Mouse (Mus musculus): ENCODE data around the gene Ezh1. TPM values are rescaled to one million over a fixed set of nuclear protein-coding genes. Genes with fewer than 3 reads are reported as not detected.
A peak's percentile ranks its signal among the peaks of the same experiment; 100 is the strongest.
"Not testable (repeated sequence)": the region's sequence is repeated elsewhere in the genome, so short reads cannot be mapped to it uniquely, and the experiment has no call there.

Ezh1 gene
- total RNA-seq, 2 experiments from 2014 or later, result 29.8 to 36.4 TPM

DNA sequence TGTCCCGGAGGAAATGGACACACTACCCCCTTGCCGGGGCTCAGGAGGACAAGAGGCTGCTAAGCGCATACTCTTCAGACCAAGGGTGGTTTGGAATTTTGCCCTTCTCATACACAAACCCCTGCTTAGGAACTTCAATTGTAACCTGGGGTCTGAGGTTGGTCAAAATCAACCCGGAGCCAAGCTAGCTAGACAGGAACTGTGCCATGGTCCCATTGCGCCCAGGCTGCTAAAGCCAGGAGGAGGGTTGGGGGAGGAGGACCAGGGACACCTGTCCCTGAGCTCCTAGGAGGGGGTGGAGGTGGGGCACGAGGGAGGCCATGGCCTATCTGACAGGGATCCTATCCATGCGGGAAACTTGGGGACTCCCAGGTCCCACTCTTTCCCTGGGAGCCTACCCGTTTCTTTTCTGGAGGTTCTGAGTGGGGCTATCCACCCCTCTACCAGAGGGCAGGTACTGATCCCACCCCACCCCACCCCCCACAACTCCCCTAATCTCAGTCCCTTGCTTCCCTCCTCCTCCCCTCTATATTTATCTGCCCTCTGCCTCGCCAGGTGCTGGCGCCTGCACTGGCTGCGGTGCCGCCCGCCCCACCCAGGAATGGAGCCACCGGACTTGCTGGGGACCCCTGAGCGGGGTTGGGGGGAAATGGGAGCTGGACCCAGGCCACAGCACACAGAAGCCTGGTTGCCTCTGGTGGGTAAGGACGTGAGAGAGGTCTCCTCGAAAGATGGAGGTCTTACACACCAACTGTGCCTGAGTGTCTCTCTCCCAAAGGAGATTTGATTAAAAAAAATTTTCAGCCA is 56.8 kb downstream of the Ezh1 start:
- peak; percentile 43 to 56 for DNase-seq

DNA sequence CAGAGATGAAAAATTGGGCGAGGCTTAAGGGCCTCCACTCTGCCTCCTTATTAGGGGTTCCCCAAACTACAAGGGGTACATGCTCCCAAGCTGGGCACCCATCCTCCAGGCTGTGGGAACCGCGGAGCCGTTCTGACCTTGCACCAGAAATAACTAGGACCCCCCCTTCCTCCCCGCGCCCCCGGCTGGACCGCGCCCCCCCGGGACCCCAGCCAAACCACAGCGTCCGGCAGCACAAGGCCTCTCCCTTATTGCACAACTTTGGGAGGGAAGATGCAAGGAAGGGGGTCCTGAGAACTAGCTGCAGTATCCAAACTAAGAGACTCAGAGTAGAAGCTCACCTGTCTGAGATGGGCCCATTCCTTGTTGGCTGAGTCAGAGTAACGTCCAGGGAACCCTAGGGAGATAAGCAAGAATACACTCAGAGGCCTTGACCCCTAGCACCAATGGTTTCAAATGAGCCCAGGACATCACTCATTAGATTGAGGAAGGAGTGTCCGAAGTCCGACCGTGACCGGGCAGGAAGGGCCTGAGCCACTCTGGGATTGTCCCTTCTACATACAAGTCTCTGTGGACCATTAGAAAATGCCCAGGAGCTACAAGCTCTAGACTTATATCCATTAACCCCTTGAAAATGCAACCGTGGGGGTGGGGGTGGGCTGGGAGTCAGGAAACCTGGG is 57.8 kb downstream of the Ezh1 start:
- DNase-seq, result peak; percentile 77 to 82

DNA sequence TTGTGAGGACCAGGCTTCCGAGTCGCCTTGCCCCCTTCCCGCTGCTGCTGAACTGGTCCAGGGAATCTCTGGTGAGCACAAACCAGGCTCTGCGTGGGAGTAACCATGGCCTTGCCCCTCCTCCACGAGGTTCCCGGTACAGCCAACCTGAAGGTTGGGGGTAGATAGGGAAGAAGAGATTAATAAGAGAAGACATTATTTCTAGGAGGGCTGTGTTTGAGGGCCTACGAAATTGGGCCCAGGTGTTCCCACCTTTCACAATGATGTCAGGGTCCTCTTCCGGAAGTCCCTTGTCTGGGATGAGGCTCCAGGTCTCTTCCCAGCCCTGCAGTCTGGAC is 58.3 kb downstream of the Ezh1 start:
- DNase-seq, result no peak

DNA sequence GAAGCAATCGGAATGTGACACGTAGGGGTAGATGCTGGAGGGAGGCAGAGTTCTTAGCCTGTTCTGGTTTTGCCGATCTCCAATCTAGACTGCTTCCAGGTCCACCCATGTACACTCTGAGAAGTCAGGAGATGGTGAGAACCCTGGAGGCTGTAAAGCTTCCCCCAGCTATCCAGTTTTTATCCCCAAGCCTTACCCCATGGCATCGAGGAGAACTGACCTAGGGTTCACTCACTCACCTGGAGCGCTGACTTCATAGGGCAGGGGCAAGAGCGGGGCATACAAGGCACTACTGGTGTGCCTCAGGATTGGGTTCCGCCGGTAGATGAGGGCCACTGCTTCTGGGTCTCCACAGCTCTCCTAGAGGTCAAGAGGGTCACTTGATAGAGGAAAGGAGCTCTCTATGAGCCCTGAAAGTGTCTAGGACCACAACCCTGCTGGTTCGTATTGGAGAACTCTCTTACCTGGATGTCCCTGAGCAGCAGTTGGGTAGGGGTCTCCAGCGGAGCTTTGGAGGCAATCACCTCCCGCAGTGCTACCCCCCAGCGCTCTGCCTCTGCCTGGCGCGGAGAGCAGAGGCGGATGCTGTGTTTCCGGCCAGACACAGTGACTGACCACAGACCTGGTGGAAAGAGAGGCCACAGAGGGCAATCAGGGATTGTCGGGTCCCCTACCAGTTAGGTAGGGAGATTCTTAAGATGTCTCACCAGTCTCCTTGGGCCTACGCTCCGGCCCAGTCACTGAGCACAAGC is 58.9 kb downstream of the Ezh1 start:
- DNase-seq, result no peak

DNA sequence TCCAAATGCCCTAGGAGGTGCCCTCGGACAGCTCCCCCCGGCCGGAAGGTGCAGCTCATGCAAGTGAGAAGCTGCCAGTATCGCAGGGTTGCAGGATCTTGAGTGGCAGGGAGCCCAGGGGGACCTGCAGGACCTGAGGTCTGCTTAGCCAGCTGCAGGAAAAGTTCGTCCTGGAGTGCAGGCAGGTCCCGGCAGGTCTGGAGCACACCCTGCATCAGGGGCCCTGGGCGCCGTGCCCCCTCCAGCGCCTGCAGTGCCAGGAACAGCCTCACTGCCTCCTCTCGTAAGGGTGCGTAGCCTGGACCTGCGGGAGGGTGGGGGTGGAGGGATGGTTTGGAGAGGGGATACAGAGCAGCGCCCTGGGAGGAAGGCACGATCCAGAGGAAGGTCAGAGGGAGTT is 59.9 kb downstream of the Ezh1 start:
- DNase-seq, result no peak

DNA sequence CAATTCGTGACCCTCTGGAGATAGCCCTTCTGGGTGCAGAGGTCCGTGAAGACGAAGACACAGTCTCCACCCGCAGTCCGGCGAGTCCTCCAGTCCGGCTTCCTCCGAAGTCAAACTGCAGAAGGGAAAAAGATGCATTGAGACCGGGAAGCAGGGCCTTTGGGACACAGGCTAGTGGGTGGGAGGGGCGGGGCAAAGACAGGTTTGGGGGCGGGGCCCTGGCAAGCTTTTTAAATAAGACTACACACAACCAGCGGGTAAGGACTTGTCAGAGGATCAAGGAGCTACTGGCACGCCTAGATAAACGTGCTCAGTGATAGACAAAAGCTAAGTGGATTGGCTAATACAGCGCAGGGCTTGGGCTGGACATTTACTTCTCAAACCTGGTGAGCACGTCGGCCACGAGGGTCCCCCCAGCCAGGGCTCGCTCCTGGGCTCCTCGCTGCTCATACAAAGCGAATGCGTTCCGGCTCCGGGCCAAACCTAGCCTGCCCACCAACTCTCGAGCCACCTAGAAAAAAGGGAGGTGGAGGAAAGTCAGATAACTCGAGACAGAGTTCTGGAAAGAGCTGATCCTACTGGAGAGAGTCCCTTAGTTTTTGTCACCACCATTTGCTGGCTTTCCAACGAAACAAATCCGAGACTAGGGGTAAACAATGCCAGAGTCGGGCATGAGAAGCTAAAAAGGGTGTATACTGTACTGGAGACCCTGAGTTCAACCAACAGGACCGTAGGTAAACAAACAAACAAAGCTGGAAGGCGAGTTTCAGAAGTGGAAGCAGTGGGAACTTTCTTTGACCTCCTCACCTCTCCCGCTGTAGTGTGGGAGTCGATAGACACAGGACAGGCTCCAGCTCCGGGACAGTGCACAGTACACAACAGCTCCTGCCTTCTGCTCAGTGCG is 61.3 kb downstream of the Ezh1 start:
- no peak for DNase-seq

DNA sequence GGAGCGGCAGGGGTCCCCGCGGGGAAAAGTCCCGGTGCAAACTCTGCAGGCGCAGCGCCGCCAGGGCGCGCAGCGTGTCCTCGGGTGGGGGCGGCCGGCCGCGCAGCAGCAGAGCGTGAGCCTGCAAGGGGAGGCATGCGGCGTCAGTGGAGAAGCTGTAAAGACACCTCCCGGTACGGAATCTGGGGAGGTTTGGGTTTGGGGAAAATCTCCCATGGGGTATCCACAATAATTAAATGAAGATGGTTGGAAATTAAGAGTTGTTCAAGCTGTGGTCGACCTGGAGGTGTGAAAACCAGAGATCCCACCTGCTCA is 62.0 kb downstream of the Ezh1 start:
- DNase-seq, result no peak

DNA sequence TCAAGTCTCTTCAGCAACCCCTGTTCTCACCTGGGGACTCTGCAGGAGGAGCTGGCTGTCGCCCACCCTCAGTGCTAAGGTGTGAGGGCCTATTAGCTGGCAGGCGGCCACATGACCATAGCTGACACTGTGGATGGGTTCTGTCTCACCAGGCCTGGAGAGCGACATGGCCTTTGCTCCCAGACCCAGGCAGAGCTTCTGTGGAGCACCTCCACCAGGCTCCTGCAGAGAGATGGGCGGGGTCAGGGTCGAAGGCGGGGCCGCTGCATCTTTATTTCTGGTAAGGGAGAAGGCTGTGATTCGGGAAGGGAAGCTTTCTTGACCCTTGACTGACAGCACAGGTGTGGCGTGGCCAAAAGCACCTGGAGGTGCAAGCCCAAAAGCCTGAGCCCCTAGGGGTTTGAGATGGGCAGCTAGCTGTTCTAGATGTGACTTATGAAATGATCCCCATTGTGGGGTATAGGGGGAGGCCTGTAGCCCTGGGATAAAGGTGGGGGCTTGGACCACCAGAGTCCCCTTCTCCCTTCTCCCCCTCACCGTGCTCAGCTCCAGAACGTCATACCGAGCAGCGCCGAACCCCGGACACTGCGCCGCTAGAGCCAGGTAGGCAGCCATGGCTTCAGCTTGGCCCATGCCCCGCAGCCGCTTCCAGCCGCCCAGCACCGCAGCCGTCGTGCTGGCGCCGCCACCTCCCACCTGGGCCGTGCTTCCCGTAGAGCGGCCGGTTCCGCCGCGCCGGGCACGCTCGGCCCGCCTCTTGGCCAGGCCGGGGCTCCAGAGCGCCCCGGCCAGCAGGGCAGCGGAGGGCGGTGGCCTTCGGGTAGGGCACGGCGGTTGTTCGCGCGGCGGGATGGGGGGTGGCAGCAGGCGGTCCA is 62.5 kb downstream of the Ezh1 start:
- DNase-seq, result peak in 1 of 2 experiments; percentile 37

DNA sequence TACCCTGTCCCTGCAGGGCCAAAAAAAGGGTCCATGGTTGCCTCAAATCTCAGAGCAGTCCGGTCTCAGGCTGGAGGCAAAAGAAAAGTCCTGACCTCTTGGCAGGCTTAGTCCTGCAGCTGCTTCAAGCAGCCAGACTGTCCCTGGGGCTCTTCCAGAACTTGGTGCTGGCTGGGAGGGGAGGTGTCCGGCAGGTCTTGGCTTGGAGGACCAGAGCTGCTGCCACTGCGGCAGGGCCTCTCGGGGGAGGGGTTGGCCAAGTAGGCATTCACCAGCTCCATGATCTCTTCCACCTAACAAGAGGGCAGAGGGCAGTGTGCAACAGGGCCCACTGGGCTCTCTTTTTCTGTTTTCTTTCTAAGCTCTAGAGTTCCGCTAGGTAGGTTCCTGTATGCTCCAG is 63.5 kb downstream of the Ezh1 start:
- peak; percentile 85 to 93 for DNase-seq

DNA sequence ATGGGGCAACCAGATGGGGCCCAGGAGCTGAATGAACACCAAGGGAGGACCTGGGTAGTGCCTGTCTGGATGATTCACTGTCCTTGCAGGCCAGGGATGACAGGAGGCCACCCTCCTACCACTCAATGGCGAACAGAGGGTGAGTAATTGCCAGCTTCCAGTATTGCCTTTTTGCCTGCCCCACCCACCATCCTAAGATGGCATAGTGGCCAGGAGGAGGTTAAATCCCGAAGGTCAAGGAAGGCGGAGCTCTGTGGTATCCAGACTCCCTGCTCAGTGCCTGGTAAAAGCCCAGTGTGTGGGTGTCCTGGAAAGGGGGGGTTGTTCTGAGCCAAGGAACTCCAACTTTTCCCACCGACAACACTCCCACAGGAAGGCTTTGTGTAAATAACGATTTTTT is 64.0 kb downstream of the Ezh1 start:
- no peak for DNase-seq

DNA sequence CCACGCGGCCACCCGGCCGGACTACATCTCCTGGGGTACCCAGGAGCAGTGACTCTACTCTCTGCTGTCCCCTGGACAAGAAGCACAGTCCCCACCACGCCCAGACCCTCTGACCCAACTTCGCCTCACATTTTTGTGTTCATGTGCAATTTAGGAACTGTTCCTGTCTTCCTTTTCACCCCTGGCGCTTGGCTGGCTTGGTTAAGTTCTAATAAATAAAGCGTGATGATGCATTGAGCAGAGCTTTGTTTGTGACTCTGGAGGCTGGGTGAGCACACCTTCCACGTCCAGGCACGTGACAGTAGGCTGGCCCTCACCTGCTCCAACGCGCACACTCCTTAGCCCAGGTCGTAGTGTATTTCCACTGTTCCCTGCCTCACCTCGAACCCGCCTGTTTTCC is 64.7 kb downstream of the Ezh1 start:
- DNase-seq, result no peak

DNA sequence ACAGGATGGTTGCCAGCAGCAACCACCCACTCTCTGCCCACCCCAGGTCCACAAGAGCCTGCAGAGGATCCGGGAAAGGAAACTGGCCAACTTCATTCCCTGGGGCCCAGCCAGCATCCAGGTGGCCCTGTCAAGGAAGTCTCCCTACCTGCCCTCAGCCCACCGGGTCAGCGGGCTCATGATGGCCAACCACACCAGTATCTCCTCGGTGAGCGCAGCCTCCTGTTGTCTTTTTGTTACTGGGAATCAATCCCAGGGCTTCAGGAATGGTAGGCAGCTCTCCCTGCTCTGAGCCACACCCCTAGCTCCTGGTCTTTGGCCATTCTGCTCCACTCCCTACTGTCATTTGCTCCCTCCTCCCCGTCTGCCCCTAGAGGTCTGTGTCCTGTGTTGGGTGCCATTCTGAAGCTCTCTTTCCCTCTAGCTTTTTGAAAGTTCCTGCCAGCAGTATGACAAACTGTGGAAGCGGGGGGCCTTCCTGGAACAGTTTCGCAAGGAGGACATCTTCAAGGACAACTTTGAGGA is 65.2 kb downstream of the Ezh1 start:
- DNase-seq, result not testable (repeated sequence)

DNA sequence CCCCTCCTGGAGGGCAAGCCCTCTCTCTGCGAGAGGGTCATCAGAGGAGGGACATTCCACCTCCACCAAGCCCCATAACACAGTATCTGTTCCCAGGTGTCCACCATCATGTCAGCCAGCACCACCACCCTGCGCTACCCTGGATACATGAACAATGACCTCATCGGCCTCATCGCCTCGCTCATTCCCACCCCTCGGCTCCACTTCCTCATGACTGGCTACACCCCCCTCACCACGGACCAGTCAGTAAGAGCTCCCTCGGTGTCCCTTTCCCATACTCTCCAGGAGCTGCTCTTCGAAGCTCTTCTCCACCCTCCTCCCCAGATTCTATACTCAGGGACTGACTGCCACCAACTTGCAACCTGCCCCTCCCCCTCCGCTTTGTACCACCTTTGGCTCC is 66.1 kb downstream of the Ezh1 start:
- not testable (repeated sequence) for DNase-seq

DNA sequence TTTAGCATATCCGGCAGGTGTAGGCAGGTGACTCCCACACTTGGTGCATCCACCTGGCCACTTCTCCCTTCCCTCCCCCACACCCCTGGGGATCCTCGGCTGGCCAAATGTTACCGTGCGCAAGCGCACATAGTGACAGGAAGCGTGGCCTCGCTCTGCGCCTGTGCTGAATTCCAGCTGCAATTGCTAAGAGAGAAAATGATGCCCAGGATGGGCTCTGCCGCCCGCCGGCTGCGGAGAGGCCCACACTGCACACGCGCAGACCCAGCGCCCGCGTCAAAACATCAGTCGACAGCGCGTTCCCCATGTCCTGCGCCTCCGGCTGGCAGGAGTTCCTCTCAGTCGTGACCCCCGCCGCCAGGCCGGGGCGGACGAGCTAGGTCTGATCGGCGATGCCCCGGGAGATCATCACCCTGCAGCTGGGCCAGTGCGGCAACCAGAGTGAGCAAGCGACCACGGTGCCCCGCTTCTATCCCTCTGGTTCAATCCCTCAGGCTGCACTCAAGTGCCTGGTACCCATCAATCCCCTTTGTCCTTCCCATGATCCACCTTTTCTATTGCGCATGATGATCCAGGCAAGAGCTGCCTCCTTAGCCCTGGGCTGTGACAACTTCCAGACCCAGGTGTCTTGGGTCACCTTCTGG is 70.4 kb downstream of the Ezh1 start, which contains the start of gene Tubg2:
Tubg2 (plus strand) TSS at position 180 of the 644 bp plus-strand sequence.
- DNase-seq, result peak; percentile 67 to 75

DNA sequence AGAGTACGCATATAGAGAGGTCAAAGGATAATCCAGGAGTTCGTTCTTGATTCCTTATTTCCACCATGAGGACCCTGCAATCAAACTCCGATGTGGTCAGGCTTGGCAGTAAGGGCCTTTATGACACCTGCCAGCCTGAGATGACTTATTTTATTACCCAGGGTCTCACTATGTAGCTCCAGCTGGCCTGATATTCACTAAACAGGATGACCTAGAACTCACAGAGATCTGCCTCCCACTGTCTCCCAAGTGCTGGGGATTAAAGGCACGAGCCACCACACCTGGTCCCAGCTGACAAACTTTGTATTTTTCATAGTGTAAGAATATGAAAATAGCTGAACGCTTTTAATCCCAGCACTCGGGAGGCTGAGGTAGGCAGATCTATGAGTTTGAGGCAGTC is 71.1 kb downstream of the Ezh1 start:
- DNase-seq, result no peak

DNA sequence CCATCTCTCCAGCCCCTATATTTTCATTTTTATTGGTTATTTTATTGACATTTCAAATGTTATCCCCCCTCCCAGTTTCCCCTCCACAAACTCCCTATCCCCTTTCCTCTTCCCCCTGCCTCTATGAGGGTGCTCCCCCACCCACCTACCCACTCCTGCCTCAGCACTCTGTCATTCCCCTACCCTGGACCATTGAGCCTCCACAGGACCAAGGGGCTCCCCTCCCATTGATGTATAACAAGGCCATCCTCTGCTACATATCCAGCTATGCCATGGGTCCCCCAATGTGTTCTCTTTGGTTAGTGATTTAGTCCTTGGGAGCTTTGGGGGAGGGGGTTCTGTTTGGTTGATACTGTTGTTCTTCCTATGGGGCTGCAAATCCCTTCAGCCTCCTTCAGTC is 71.6 kb downstream of the Ezh1 start:
- no peak for DNase-seq

DNA sequence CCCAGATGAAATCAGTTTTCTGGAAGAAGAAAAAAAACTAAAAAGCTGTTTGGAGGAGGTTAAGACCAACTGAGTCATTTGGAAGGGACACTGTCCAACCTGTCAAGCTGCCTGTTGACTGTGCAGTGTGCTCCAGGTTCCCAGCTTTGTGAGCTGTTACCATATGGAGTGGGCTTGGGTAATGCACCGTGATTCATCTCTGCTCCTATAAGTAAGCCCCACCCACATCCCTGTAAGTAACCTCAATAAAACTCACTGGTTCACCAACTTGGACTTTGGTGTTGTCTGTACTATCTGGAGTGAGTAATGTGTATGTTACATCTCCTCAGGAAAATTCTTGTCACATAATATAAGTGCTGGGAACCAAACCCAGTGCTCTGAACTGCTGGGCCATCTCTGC is 73.4 kb downstream of the Ezh1 start:
- no peak for DNase-seq

DNA sequence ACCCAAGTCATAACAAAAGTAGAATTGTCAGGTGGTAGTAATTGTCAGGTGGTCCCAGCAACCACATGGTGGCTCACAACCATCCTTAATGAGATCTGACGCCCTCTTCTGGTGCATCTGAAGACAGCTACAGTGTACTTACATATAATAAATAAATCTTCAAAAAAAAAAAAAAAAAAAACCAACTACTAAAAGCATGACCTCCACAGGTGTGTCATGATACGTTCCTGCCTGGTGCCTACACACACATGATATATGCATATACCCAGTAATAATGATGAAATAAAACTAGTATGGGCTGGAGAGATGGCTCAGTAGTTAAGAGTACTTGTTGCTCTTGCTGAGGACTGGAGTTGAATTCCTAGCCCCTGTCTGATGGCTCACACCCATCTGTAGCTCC is 75.2 kb downstream of the Ezh1 start:
- no peak for DNase-seq

DNA sequence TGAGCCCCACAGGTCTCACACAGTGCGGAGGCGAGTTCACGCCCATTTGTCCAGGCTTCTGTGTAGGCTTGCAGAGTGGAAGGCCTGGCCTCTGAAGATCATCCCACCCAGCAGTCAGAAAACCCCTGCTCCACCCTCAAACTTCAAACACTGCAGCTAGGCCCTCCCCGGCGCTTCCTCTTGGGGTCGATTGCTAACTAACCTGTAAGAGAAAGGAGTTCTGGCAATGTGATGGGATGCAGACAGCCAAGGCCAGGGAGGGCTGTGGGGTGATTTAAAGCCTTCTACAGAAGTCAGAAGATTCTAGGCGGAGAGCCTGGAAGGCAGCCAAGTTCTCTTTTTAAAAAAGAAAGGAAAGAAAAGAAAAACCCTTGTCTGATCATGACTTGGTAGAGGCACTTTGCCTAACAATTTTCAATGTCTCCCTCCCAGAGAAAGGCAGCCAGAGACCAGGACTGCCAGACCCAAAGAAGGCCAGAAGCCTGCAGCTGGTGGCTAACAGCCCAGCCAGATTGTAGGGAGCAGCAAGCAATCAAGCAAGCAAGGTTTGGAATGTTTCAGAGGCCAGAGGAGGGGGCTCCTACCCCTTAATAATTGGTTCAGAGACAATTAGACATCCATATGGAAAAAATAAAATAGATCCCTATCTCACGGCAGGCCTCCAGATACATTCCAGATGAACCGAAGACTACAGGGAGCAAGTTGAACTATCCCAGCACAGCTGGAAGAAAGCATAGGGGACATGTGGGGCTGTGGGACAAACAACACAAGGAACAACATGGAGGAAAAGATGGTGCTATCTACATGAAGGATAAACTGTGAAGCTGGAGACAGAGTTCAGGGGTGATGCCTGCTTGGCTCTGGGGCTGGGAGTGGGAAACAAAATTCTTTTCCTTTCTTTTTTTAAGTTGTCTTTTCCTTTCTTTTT is 76.8 kb downstream of the Ezh1 start:
- peak; percentile 60 to 65 for DNase-seq

All from heart, adult 18-20 months (tissue).